Mouse (Mus musculus) mouse embryonic stem cell (cell line): ENCODE results near the gene Mark1.

Experiments used
- in situ Hi-C, 2 experiments: fragments of 300-500 bp; cut with MboI; formaldehyde crosslinking; loops; 1 replicate in 1 of 2; 3 replicates in 1 of 2; pipeline ENCODE4 v1.14.3; 2019 to 2020; ENCODE audit warnings: low sequenced_read_pairs in 2 of 2, low pct_unique_long_range_greater_than_20kb in 1 of 2, mixed read lengths in 1 of 2; ENCODE audit not compliant: unreplicated experiment in 1 of 2

The Mark1 gene

GRCm38 (mm10) chr1:184969374-184969773, 30.0 kb downstream of the Mark1 start:
- in situ Hi-C loops, result loop anchor here (10.0 to 25.0 kb wide), 2 partner anchors 215 to 218 kb away; no protein-coding TSS in a partner anchor

- in situ Hi-C loops, result loop anchor here (10.0 to 25.0 kb wide), 2 partner anchors 219 to 221 kb away; no protein-coding TSS in a partner anchor
These were observed 33.5 kb downstream of the Mark1 start for GRCm38 (mm10) chr1:184965682-184966360.

- in situ Hi-C loops, result loop anchor here (10.0 to 25.0 kb wide), 2 partner anchors 222 to 224 kb away; no protein-coding TSS in a partner anchor
These were observed 36.2 kb downstream of the Mark1 start for GRCm38 (mm10) chr1:184963121-184963693.

- in situ Hi-C loops, result loop anchor here (10.0 to 25.0 kb wide), 2 partner anchors 223 to 225 kb away; no protein-coding TSS in a partner anchor
These were observed 37.5 kb downstream of the Mark1 start for GRCm38 (mm10) chr1:184961853-184962252.

GRCm38 (mm10) chr1:184958818-184959217, 40.6 kb downstream of the Mark1 start:
- in situ Hi-C loops, result loop anchor here in 1 of 2 experiments (25.0 kb wide), 1 partner anchor 228 kb away; no protein-coding TSS in a partner anchor

- in situ Hi-C loops, result loop anchor here in 1 of 2 experiments (25.0 kb wide), 1 partner anchor 229 kb away; no protein-coding TSS in a partner anchor
These were observed 41.0 kb downstream of the Mark1 start for GRCm38 (mm10) chr1:184958388-184958787.

- in situ Hi-C loops, result loop anchor here in 1 of 2 experiments (25.0 kb wide), 1 partner anchor 236 kb away; no protein-coding TSS in a partner anchor
These were observed 47.6 kb downstream of the Mark1 start for GRCm38 (mm10) chr1:184951758-184952157.

GRCm38 (mm10) chr1:184951057-184951456, 48.3 kb downstream of the Mark1 start:
- in situ Hi-C loops, result loop anchor here in 1 of 2 experiments (25.0 kb wide), 1 partner anchor 236 kb away; no protein-coding TSS in a partner anchor

GRCm38 (mm10) chr1:184938106-184938505, 61.3 kb downstream of the Mark1 start:
- in situ Hi-C loops, result no loop called here

- in situ Hi-C loops, result no loop called here
These were observed 63.4 kb downstream of the Mark1 start for GRCm38 (mm10) chr1:184935980-184936379.

- in situ Hi-C loops, result no loop called here
These were observed 63.9 kb downstream of the Mark1 start for GRCm38 (mm10) chr1:184935490-184935889.

- in situ Hi-C loops, result no loop called here
These were observed 68.3 kb downstream of the Mark1 start for GRCm38 (mm10) chr1:184931097-184931496.

- in situ Hi-C loops, result no loop called here
These were observed 71.0 kb downstream of the Mark1 start for GRCm38 (mm10) chr1:184928382-184928781.

- in situ Hi-C loops, result no loop called here
These were observed 71.5 kb downstream of the Mark1 start for GRCm38 (mm10) chr1:184927911-184928310.

GRCm38 (mm10) chr1:184922824-184923223, 76.5 kb downstream of the Mark1 start:
- in situ Hi-C loops, result no loop called here

- in situ Hi-C loops, result no loop called here
These were observed 79.3 kb downstream of the Mark1 start for GRCm38 (mm10) chr1:184920057-184920456.

GRCm38 (mm10) chr1:184918227-184918888, 81.0 kb downstream of the Mark1 start:
- in situ Hi-C loops, result no loop called here

- in situ Hi-C loops, result no loop called here
These were observed 87.0 kb downstream of the Mark1 start for GRCm38 (mm10) chr1:184912336-184912735.

- in situ Hi-C loops, result no loop called here
These were observed 87.5 kb downstream of the Mark1 start for GRCm38 (mm10) chr1:184911861-184912260.
